Mouse (Mus musculus): ENCODE data around the gene Tead1.

GRCm38 (mm10) chr7:112853857-112854256 lies 174.7 kb downstream of the Tead1 start:
- TF ChIP-seq CTCF (IDR thresholded peaks at IDR 0.05; ENCODE audit: low read depth) = no peak
- TF ChIP-seq EP300 (IDR thresholded peaks at IDR 0.05; ENCODE audit: low read depth) = no peak
